Mouse (Mus musculus) liver, postnatal 0 days (tissue): ENCODE data around the gene Il1rapl2.

ENCODE experiments used
- CTCF ChIP-seq: sonication (generic); IDR thresholded peaks from 2 replicates; pipeline ENCODE4 v1.5.1; 2016; ENCODE audit warnings: antibody characterized with exemption, low read depth
- EP300 ChIP-seq: IDR thresholded peaks from 2 replicates; pipeline ENCODE4 v1.6.1; 2016; ENCODE audit warnings: antibody characterized with exemption, low read depth, mild to moderate bottlenecking

- no peak for TF ChIP-seq CTCF
- TF ChIP-seq EP300 = no peak
Measured at GRCm38 (mm10) chrX:138500510-138500909, 930.1 kb downstream of the Il1rapl2 start.
